Mouse (Mus musculus) T-helper 2 cell (primary cell): ENCODE results near the gene Cux2.

Experiments
- in situ Hi-C: fragments of 300-600 bp; cut with MboI, MseI; formaldehyde crosslinking; loops from one replicate; pipeline ENCODE4 v1.15.1; 2025; ENCODE audit warnings: high pct_unique_total_duplicates

Cux2 gene

GRCm38 (mm10) chr5:122050017-122050831 is at the start of gene Cux2:
Cux2 (minus strand) TSS chr5:122050102.
- in situ Hi-C loops, result no loop called here

DNA sequence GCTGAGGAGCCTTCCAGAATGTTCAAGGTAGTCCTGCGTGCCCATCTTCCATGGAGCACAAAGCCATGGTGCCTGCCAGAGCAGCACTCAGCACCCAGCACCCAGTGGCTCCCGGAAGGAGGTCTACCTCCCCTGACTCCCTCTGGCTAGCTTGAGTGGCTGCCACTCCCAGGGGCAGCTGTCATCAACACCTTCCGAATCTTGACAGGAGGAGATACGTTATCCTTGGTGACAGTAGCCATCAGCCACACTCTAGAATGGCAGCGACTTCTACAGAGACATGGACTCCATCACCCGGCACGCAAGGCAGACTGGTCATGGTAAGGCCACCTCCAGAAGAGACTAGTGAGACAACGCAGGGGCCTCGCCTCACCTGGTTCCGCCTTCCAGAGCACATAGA is 44.5 kb upstream of the Cux2 start:
- in situ Hi-C loops, result no loop called here

DNA sequence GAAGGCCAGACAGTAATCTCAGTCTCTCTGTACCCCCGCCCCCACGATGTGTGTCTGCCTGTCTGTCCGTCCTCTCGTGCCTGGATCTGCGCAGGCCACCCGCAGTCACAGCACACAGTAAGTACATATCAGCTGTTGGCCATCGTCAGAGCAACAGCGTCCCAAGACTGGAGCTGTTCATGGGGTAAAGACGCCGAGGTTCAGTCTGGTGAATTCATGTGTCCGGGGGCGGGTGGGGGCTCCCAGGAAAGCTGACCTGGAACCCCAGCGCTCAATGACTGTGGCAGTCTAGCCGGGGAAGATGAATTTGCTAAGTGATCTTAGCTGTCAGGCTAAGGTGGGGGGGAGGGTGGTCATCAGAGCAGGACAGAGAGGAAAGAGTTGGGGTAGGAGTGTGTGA is 43.8 kb upstream of the Cux2 start:
- in situ Hi-C loops, result no loop called here

GRCm38 (mm10) chr5:122092794-122093193 is 42.9 kb upstream of the Cux2 start:
- in situ Hi-C loops, result no loop called here

DNA sequence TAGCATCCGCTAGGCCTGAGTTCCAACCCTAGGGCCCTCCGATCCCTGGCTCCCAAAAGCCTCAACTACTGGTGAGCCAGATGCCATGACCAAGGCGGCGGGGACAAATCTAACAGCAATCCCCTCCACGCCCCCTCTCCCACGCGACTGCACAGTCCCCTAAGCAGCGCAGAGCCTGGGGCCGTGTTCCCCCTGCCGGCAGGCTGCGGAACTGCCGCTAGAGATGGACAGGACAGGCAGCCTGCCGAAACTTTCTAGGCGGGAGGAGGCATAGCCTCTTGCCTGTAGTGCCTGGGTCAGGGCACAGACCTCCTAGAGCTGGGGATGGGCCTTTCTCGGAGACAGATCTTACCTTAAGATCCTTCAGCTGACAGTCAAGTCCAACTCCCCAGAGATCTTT is 41.2 kb upstream of the Cux2 start:
- in situ Hi-C loops, result no loop called here

- in situ Hi-C loops, result no loop called here
Measured at GRCm38 (mm10) chr5:122089664-122090063, 39.8 kb upstream of the Cux2 start.

- in situ Hi-C loops, result no loop called here
Measured at GRCm38 (mm10) chr5:122088917-122089316, 39.0 kb upstream of the Cux2 start.

- in situ Hi-C loops, result no loop called here
Measured at GRCm38 (mm10) chr5:122086121-122086520, 36.2 kb upstream of the Cux2 start.

DNA sequence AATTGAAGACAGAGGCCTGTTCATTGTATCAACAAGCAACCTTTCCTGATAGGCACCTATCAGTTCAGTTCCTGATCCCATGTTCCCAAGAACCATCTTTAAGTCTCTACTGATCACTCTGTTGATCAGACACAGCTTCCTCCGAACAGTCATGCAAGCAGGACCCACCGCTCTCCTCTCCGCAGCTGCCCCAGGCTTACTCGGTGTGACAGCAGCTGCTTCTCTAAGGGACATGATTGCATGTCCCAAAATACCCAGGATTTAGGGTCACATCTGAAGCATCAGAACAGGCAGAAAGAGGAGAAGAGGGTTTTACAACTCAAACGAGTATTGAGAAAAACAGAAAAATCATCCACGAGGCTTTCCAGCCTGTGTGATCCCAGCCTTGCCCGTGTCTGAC is 35.4 kb upstream of the Cux2 start:
- in situ Hi-C loops, result no loop called here

DNA sequence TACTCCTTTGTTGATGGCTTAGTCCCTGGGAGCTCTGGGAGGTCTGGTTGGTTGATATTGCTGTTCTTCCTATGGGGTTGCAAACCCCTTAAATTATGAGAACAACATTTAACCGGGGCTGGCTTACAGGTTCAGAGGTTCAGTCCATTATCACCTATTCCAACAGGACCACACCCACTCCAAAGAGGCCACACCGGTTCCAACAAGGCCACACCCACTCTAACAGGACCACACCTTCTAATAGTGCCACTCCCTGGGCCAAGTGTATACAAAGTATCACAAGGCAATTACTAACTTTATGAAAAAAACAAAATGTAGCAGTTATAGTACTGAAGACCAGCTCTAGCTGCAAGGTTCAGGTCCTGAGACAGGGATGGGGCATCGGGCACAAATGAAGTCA is 34.6 kb upstream of the Cux2 start:
- in situ Hi-C loops, result no loop called here

DNA sequence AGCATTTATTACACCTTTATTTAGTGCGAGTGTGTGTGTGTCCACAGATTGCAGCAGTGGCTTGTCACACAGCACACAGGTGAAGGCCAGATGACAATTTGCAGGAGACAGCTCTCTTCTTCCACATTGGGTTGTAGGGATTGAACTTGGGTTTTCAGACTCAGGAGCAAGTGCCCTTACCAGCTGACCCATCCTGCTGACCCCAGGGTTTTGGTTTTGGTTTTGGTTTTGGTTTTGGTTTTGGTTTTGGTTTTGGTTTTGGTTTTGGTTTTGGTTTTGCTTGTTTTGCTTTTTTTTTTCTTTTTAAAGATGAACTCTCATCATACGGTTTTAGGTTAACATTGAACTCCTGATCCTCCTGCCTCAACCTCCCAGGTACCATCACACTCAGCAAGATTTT is 33.4 kb upstream of the Cux2 start:
- in situ Hi-C loops, result no loop called here

- in situ Hi-C loops, result no loop called here
Measured at GRCm38 (mm10) chr5:122081471-122081870, 31.6 kb upstream of the Cux2 start.

DNA sequence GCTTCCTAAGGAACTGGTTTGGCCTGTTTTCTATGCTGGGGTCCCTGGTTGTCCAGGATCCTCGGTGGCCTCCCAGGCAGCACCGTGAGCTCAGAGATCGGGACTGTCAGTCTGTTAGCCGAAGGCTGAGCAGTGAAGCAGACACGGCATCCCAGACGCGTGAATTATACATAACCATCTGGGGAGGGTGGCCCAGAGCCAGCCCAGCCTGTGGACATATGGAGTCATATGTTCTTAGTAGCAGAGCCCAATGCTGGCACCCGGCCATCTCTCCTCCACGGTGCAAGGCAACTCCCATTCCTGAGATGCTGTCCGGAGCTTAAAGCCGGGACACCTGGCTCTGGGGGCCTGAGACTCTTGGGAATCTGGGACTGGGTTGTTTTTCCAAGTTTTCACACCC is 31.0 kb upstream of the Cux2 start:
- in situ Hi-C loops, result no loop called here

DNA sequence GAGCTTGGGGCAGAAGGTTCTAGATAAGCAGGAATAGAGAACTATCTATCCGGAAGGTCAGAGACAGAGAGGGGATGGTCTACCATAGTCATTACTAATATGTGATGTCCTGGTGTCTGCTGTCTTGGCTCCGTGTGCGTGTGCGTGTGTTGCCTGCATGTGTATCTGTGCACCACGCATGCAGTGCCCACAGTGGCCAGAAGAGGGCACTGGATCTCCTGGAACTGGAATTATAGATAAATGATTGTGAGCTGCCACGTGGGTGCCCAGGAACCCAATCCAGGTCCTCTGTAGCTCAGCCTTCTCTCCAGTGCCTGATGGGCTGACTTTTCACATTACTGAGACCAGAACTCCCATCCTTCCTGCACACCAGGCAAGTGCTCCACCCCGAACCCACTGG is 29.9 kb upstream of the Cux2 start:
- in situ Hi-C loops, result loop anchor here (10.0 kb wide), 1 partner anchor 725 kb away; no protein-coding TSS in a partner anchor

GRCm38 (mm10) chr5:122077244-122077643 is 27.3 kb upstream of the Cux2 start:
- in situ Hi-C loops, result loop anchor here (10.0 kb wide), 1 partner anchor 722 kb away; no protein-coding TSS in a partner anchor

GRCm38 (mm10) chr5:122075736-122076135 is 25.8 kb upstream of the Cux2 start:
- in situ Hi-C loops, result loop anchor here (10.0 kb wide), 1 partner anchor 721 kb away; no protein-coding TSS in a partner anchor

DNA sequence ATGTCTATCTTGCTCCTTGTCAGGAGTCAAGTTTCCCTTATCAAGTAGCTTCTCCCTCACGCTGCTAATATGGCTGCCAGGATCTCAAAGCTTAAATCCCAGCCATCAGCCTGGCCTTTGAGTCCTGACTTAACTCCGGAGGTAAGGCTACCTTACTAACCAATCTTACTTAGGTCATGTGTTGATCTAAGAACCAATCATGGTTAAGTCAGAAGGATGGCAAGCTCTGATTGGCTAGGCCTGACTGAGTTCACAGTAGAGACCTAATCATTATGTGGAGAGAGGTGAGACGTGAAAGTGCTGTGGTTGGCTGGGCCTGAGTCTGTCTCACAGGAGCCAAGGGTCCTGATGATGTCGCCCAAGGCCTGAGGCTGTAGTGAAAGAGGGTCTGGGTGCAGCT is 22.1 kb upstream of the Cux2 start:
- in situ Hi-C loops, result loop anchor here (10.0 kb wide), 1 partner anchor 717 kb away; no protein-coding TSS in a partner anchor

DNA sequence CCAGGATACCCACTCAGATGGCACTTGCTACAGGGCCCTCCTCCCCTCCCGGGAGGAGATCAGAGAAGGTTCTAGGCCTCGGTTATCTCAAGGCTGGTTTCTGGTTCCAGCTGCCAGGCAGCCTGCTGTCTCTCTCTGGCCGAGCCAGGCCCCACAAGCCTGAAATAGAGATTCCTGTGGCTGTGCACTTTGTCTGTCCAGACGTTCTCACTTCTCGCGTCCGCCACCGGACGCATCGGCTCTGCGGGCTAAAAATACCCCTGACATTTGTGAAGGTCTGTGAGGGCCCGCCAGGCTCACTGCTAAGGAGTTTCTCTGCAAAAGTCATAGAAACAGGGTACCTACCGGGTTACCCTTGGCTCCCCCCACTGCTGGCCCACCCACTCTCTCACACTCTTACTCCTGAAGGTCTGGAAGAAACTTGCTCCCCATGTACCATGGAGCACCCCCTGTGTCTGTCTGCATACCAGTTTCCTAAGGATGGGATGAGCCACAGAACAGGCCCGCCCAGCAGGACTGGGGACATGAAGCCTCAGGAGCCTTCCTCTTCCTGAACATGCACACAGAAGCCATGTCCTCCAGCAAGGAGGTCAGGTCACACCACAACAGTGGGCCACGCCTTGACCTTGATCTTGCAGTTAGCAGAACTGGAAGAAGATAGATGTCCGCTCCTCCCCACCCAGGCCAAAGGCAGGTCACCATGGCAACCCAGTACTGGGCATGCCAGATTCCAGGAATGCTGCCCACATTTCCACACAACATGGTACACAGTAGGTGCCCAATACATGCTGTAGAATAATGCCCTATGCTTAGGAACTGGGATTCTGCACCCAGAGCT is 21.3 kb upstream of the Cux2 start:
- in situ Hi-C loops, result loop anchor here (10.0 kb wide), 1 partner anchor 716 kb away; no protein-coding TSS in a partner anchor

DNA sequence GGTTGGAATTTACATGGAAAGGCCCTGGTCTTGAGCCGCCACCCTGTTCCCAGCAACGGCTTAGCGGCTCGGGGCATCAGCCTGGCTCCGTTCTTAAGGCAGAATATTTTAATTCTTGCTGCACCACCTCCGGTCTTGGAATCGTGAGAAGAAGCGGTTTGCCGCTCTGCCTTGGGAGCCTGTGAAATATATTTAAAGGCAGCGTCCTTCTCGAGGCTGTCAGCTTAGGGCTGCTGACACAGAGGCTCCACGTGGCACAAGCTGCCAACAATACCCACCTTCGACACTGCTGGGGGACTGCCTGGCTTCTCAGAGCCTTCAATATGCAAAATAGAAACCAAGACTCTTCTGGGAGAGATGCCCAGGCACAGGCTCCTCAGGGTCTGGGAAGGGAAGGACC is 18.7 kb upstream of the Cux2 start:
- in situ Hi-C loops, result no loop called here

DNA sequence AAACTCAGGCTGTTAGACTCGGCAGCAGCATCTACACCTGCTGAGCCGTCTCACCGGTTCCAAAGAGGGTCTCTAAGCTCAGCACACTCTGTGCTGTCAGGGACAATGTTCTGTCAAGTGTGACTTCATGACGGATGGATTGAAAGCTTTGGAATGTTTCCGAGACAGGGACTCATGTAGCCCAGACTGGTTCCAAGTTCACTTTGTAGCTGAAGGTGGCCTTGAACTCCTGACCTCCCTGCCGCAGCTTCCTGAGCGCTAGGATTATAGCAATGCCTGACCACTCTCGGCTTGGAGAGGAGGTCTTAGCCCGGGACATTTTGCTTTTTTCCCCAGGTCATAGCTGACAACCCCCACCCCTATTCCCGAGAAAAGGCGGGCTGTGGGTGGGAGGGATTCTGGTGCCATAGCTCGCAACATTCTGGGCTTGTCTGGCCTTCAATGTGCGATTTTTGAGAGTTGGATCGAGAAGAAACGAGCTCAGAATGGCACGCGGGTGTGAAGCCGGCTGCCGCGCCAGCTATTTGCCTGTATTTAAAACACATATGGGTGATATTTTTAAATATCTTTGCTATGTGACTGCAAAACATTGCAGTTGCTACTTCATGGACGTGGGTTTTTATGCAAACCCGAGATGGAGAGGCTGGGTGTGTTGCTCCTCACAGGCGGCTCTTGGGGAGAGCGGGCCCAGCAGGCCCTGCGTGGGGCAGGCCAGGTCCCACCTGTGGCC is 13.5 kb upstream of the Cux2 start:
- in situ Hi-C loops, result no loop called here

DNA sequence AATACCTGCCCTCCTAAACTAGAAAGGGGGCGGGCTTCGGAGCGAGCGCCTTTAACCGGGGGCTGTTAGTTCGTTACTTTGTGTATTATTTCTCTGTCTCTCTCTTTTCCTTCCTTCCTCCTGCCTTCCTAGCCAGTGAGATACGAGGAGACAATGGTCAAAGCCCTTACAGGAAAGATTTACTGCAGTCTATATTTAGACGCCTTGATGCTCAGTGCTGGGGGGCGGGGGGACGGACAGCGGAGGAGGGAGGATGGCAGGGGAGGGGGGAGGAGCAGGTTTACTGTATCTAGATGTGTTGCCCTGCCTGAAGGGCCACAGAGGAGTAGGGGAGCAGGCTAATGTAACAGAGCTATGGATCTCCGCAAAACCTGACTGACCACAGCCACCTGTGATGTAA is 12.6 kb upstream of the Cux2 start:
- in situ Hi-C loops, result no loop called here

- in situ Hi-C loops, result no loop called here
Measured at GRCm38 (mm10) chr5:122060767-122061333, 10.9 kb upstream of the Cux2 start.
